ENCODE assay signal across 7 mouse cellular contexts in the genomic region with DNA sequence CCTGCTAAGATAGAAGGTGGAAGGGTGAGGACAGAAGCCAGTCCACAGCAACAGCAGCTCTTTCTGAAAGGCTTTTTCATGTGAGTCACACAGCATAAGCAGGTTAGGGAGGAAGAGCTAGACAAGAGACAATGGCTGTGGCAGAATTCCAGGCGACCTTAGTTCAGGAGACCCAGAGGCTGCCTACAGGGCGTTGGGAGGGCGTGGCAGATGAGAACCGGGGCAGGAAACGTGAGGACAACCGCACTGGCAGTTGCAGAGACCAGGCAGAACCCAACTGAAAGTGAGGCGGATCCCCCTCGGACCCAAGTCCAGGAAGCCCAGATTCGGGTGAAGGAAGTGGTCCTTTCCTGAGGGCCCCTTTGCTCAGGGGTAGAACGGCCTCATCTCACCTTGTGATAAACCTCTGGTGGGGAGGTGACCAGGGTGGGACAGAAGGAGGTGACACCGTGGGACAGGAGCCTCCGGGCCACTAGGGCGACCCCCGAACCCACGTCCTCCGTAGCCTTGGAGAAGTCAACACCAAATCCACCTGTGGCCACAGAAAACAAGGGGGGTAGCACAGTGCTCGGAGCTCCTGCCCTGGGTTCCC. TPM values are rescaled to one million over a fixed set of nuclear protein-coding genes. Genes with fewer than 3 reads are reported as not detected.
DNase-seq lines count a peak whose midpoint lies in the region; ATAC-seq and TF ChIP-seq lines count a peak whose summit lies in the region.

No protein-coding gene starts in this region.

- peak overlapping the region; percentile 64 for H3K9ac ChIP-seq in ES-Bruce4 (ENCODE audit: low read depth, poor library complexity, severe bottlenecking)
- peak overlapping the region; percentile 68 for H3K9ac ChIP-seq in intestine, embryonic 15.5 days
- H3K9ac ChIP-seq in liver, embryonic 16.5 days (ENCODE audit: low read depth, low read length) = peak overlapping the region; percentile 83

- no peaks in the 10 kb centered on the region for H3K9me3 ChIP-seq in ES-Bruce4 (replicated peaks; ENCODE audit: control insufficient read depth, insufficient read depth, low read length, poor library complexity, severe bottlenecking)
- H3K9me3 ChIP-seq in intestine, embryonic 15.5 days = no peaks in the 10 kb centered on the region
- H3K9me3 ChIP-seq in liver, embryonic 16.5 days (replicated peaks; ENCODE audit: control insufficient read depth, low read length) = no peaks in the 10 kb centered on the region

- H3K79me2 ChIP-seq in C2C12 (ENCODE audit: control insufficient read depth, insufficient read depth) = peaks cover 44% of the 10 kb centered on the region

- peak overlapping the region; percentile 48 for H3K4me3 ChIP-seq in C2C12 (ENCODE audit: insufficient read depth, poor library complexity, severe bottlenecking)
- H3K4me3 ChIP-seq in ES-Bruce4 (ENCODE audit: low read depth, low read length) = peak overlapping the region; percentile 95
- H3K4me3 ChIP-seq in intestine, embryonic 15.5 days (replicated peaks) = peak overlapping the region; percentile 61
- peak overlapping the region; percentile 77 for H3K4me3 ChIP-seq in liver, embryonic 16.5 days (ENCODE audit: low read depth, low read length)
- peak overlapping the region; percentile 65 for H3K4me3 ChIP-seq in small intestine, adult 2 months (ENCODE audit: low read depth, low read length)

- H3K36me3 ChIP-seq in C2C12 (ENCODE audit: control insufficient read depth, insufficient read depth) (peaks cover 20% of the 10 kb centered on the region), ES-Bruce4 (ENCODE audit: control insufficient read depth, insufficient read depth, low read length, poor library complexity, severe bottlenecking) (peaks cover 12% of the 10 kb centered on the region)
- H3K36me3 ChIP-seq in intestine, embryonic 15.5 days = peaks cover 10% of the 10 kb centered on the region; the same call in 1 of the 2 replicates
- peaks cover 14% of the 10 kb centered on the region for H3K36me3 ChIP-seq in liver, embryonic 16.5 days (ENCODE audit: control insufficient read depth, insufficient read depth)
- H3K36me3 ChIP-seq in small intestine, adult 2 months (ENCODE audit: control insufficient read depth, insufficient read depth, low read length) = peaks cover 17% of the 10 kb centered on the region

- TF ChIP-seq CTCF in C2C12 (IDR thresholded peaks at IDR 0.05; ENCODE audit: control insufficient read depth, insufficient read depth, insufficient read length) (no peak), ES-Bruce4 (IDR thresholded peaks at IDR 0.05; ENCODE audit: low read depth, low read length) (no peak)
- TF ChIP-seq CTCF in small intestine, adult 2 months (IDR thresholded peaks at IDR 0.05; ENCODE audit: extremely low read depth, insufficient read length, insufficient replicate concordance, low read depth, low read length) = no peak

- peak overlapping the region; percentile 95 for H3K4me2 ChIP-seq in intestine, embryonic 15.5 days (replicated peaks)
- H3K4me2 ChIP-seq in liver, embryonic 16.5 days (ENCODE audit: low read depth, low read length) = peak overlapping the region; percentile 98

- H3K27me3 ChIP-seq in C2C12 (ENCODE audit: control insufficient read depth, insufficient read depth, insufficient read length) (no peaks in the 10 kb centered on the region), ES-Bruce4 (ENCODE audit: control insufficient read depth, insufficient read depth, low read length, poor library complexity, severe bottlenecking) (no peaks in the 10 kb centered on the region)
- H3K27me3 ChIP-seq in intestine, embryonic 15.5 days (replicated peaks) = no peaks in the 10 kb centered on the region
- no peaks in the 10 kb centered on the region for H3K27me3 ChIP-seq in liver, embryonic 16.5 days (ENCODE audit: control insufficient read depth, insufficient read depth, low read depth, low read length)
- no peaks in the 10 kb centered on the region for H3K27me3 ChIP-seq in small intestine, adult 2 months (ENCODE audit: control insufficient read depth, insufficient read depth, low read length)

- ATAC-seq in intestine, embryonic 15.5 days = peak; percentile 40
- ATAC-seq in liver, embryonic 16.5 days (ENCODE audit: low read depth) = peak; percentile 27; the same call in 1 of the 2 replicates

- no peak overlapping the region; the same call in 1 of the 2 replicates for H3K27ac ChIP-seq in ES-Bruce4 (ENCODE audit: insufficient read depth, low read length)
- H3K27ac ChIP-seq in intestine, embryonic 15.5 days = peak overlapping the region; percentile 75
- H3K27ac ChIP-seq in liver, embryonic 16.5 days (ENCODE audit: low read length) = peak overlapping the region; percentile 95
- H3K27ac ChIP-seq in small intestine, adult 2 months (ENCODE audit: insufficient read depth, low read depth, low read length) = peak overlapping the region; percentile 82

- no peak for TF ChIP-seq EP300 in ES-Bruce4 (IDR thresholded peaks at IDR 0.05; ENCODE audit: insufficient read depth, low read depth, low read length)

- H3K79me3 ChIP-seq in C2C12 (ENCODE audit: low read depth) = peaks cover 18% of the 10 kb centered on the region

- 15% methylated on average over 17 of the region's 17 CpGs for WGBS in intestine, embryonic 15.5 days
- whole genome bisulfite sequencing in liver, embryonic 16.5 days (ENCODE audit: insufficient replicate concordance) = 1% methylated on average over 17 of the region's 17 CpGs
- WGBS in small intestine, adult 2 months = 6% methylated on average over 17 of the region's 17 CpGs

- peak; percentile 55 for DNase-seq in fat pad, adult 2 months (ENCODE audit: extremely low read depth, low read depth, low spot score)
- DNase-seq in ovary, adult 18-20 months (ENCODE audit: low spot score) = no peak

- H3ac ChIP-seq in C2C12 (ENCODE audit: control insufficient read depth, insufficient read length, low read depth) = peak overlapping the region; percentile 87

- no peak for TF ChIP-seq POLR2A in ES-Bruce4 (IDR thresholded peaks at IDR 0.05; ENCODE audit: insufficient read depth, low read length)
- peak; percentile 41; the same call in 1 of the 2 replicates for TF ChIP-seq POLR2A in small intestine, adult 2 months (IDR thresholded peaks at IDR 0.05; ENCODE audit: low read depth, low read length)

- H3K4me1 ChIP-seq in ES-Bruce4 (ENCODE audit: control insufficient read depth, insufficient read depth, low read length) = peaks cover 2% of the 10 kb centered on the region
- H3K4me1 ChIP-seq in intestine, embryonic 15.5 days (replicated peaks) = peaks cover 21% of the 10 kb centered on the region
- peaks cover 34% of the 10 kb centered on the region for H3K4me1 ChIP-seq in liver, embryonic 16.5 days (ENCODE audit: control insufficient read depth, low read depth, low read length)
- H3K4me1 ChIP-seq in small intestine, adult 2 months (ENCODE audit: control insufficient read depth, insufficient read depth, insufficient read length, low read length) = peaks cover 13% of the 10 kb centered on the region; the same call in 1 of the 2 replicates

TF ChIP-seq in C2C12, 6 proteins besides CTCF, POLR2A, EP300 and RAD21:
- TF ChIP-seq USF1 (IDR thresholded peaks at IDR 0.05; ENCODE audit: low read depth) (no peak), MYOD1 (IDR thresholded peaks at IDR 0.05; ENCODE audit: control insufficient read depth, insufficient read length, low read depth) (no peak), MAX (IDR thresholded peaks at IDR 0.05) (no peak), FOSL1 (IDR thresholded peaks at IDR 0.05; ENCODE audit: insufficient read depth, low read length, poor library complexity, severe bottlenecking) (no peak), CEBPB (IDR thresholded peaks at IDR 0.05; ENCODE audit: low read depth) (no peak), MYOG (IDR thresholded peaks at IDR 0.05; ENCODE audit: control insufficient read depth, extremely low read depth, insufficient read length) (no peak)

RNA-seq across cellular contexts. Expression of a gene that starts 0.9 kb away (rescaled TPM):
- polyA plus RNA-seq in C2C12 (2012; fragmentation: generic; extraction: Trizol) (41.9 TPM), ES-Bruce4 (2011; ENCODE audit: insufficient read depth, insufficient read length, low read depth, missing spikeins) (25.3 and 30.4 TPM in 2 replicates)
- polyA plus RNA-seq in intestine, embryonic 15.5 days (2015; fragmentation: Nextera tagmentation; extraction: Ambion mirVana) = 34.3 and 43.5 TPM in 2 replicates
- 20.7 and 25.0 TPM in 2 replicates for polyA plus RNA-seq in liver, embryonic 16.5 days (2015; fragmentation: Nextera tagmentation; extraction: Ambion mirVana)
- polyA plus RNA-seq in small intestine, adult 2 months (2012; rRNA removed) = 61.6 and 187 TPM in 2 replicates

RNA-seq across cellular contexts. Expression of a gene that starts 6.8 kb away (rescaled TPM):
- polyA plus RNA-seq in C2C12 (2012; fragmentation: generic; extraction: Trizol) (377 TPM), ES-Bruce4 (2011; ENCODE audit: insufficient read depth, insufficient read length, low read depth, missing spikeins) (254 and 307 TPM in 2 replicates)
- polyA plus RNA-seq in intestine, embryonic 15.5 days (2015; fragmentation: Nextera tagmentation; extraction: Ambion mirVana) = 572 and 634 TPM in 2 replicates
- 352 and 382 TPM in 2 replicates for polyA plus RNA-seq in liver, embryonic 16.5 days (2015; fragmentation: Nextera tagmentation; extraction: Ambion mirVana)
- 549 and 948 TPM in 2 replicates for polyA plus RNA-seq in small intestine, adult 2 months (2012; rRNA removed)

RNA-seq across cellular contexts. Expression of a gene that starts 12.0 kb away (rescaled TPM):
- polyA plus RNA-seq in C2C12 (2012; fragmentation: generic; extraction: Trizol) (7.4 TPM), ES-Bruce4 (2011; ENCODE audit: insufficient read depth, insufficient read length, low read depth, missing spikeins) (44.7 and 45.0 TPM in 2 replicates)
- polyA plus RNA-seq in intestine, embryonic 15.5 days (2015; fragmentation: Nextera tagmentation; extraction: Ambion mirVana) = 35.8 and 36.0 TPM in 2 replicates
- 24.3 and 24.4 TPM in 2 replicates for polyA plus RNA-seq in liver, embryonic 16.5 days (2015; fragmentation: Nextera tagmentation; extraction: Ambion mirVana)
- polyA plus RNA-seq in small intestine, adult 2 months (2012; rRNA removed) = 10.8 and 12.7 TPM in 2 replicates

RNA-seq across cellular contexts. Expression of a gene that starts 42.7 kb away (rescaled TPM):
- polyA plus RNA-seq in C2C12 (2012; fragmentation: generic; extraction: Trizol) = 3.8 TPM
- polyA plus RNA-seq in ES-Bruce4 (2011; ENCODE audit: insufficient read depth, insufficient read length, low read depth, missing spikeins) = 14.4 and 16.6 TPM in 2 replicates
- 4.7 and 5.9 TPM in 2 replicates for polyA plus RNA-seq in intestine, embryonic 15.5 days (2015; fragmentation: Nextera tagmentation; extraction: Ambion mirVana)
- 7.0 and 7.4 TPM in 2 replicates for polyA plus RNA-seq in liver, embryonic 16.5 days (2015; fragmentation: Nextera tagmentation; extraction: Ambion mirVana)
- 11.4 and 62.9 TPM in 2 replicates for polyA plus RNA-seq in small intestine, adult 2 months (2012; rRNA removed)

RNA-seq across cellular contexts. Expression of a gene that starts 46.7 kb away (rescaled TPM):
- polyA plus RNA-seq in C2C12 (2012; fragmentation: generic; extraction: Trizol) (0.26 TPM), ES-Bruce4 (2011; ENCODE audit: insufficient read depth, insufficient read length, low read depth, missing spikeins) (0.88 and 0.96 TPM in 2 replicates)
- polyA plus RNA-seq in intestine, embryonic 15.5 days (2015; fragmentation: Nextera tagmentation; extraction: Ambion mirVana) = 5.9 and 6.2 TPM in 2 replicates
- polyA plus RNA-seq in liver, embryonic 16.5 days (2015; fragmentation: Nextera tagmentation; extraction: Ambion mirVana) = 0.65 and 0.78 TPM in 2 replicates
- 1.3 and 1.6 TPM in 2 replicates for polyA plus RNA-seq in small intestine, adult 2 months (2012; rRNA removed)
